ENCODE assay signal across 23 mouse cellular contexts in the genomic region with DNA sequence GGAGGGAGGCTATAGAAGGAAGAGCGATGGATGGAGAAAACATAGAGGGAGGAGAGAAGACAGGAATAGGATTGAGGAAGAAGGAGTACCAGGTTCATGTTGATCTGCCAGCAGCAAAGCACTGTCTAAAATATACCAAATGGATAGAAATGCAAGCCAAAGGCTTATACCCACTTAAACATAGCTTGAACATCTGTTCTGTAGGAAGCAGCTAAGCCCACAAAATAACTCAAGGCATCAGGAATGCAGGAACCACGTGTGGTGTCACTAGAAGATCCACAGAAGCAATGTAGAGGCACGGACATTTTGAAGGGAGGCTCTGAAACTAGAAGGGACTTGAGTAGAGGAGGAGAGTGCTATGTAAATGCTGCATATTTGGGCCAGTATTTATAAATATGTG.
DNase-seq lines count a peak whose midpoint lies in the region; ATAC-seq lines count a peak whose summit lies in the region.
"Had no signal": no experiment of that assay in that cellular context is flagged by ENCODE, and none has a peak within 500 bp of the region (broad histone marks: within the 10 kb centered on the region; RNA-seq: fewer than 3 reads in every experiment).

No protein-coding gene starts in this region.

- no peak overlapping the region for H3K27ac ChIP-seq in embryonic facial prominence, embryonic 14.5 days (replicated peaks; ENCODE audit: low read depth, low read length)
- no peak overlapping the region for H3K27ac ChIP-seq in embryonic facial prominence, embryonic 10.5 days (replicated peaks)
- H3K27ac ChIP-seq: embryonic facial prominence, embryonic 15.5 days; forebrain, embryonic 10.5 days; hindbrain, embryonic 10.5 days; hindbrain, embryonic 14.5 days had no signal

- H3K9ac ChIP-seq in embryonic facial prominence, embryonic 14.5 days (ENCODE audit: low read depth, low read length) = no peak overlapping the region
- H3K9ac ChIP-seq: embryonic facial prominence, embryonic 15.5 days; heart, embryonic 12.5 days; hindbrain, embryonic 14.5 days had no signal

- ATAC-seq in embryonic facial prominence, embryonic 14.5 days (ENCODE audit: low read depth) = no peak; the same call in 1 of the 2 replicates
- ATAC-seq: CD4-positive, CD25-positive, alpha-beta regulatory T cell, adult 4 months; forebrain, embryonic 14.5 days had no signal

- no peaks in the 10 kb centered on the region for H3K9me3 ChIP-seq in embryonic facial prominence, embryonic 14.5 days (ENCODE audit: control insufficient read depth, low read length)
- H3K9me3 ChIP-seq in embryonic facial prominence, embryonic 10.5 days = no peaks in the 10 kb centered on the region
- H3K9me3 ChIP-seq: embryonic facial prominence, embryonic 15.5 days; forebrain, embryonic 10.5 days; heart, embryonic 12.5 days; hindbrain, embryonic 10.5 days had no signal

- no peaks in the 10 kb centered on the region for H3K36me3 ChIP-seq in embryonic facial prominence, embryonic 14.5 days (ENCODE audit: control insufficient read depth, insufficient read depth, low read length)
- no peaks in the 10 kb centered on the region for H3K36me3 ChIP-seq in embryonic facial prominence, embryonic 10.5 days (replicated peaks)
- H3K36me3 ChIP-seq: embryonic facial prominence, embryonic 15.5 days; forebrain, embryonic 10.5 days; G1E; heart, embryonic 12.5 days; hindbrain, embryonic 10.5 days had no signal

- no peaks in the 10 kb centered on the region for H3K4me1 ChIP-seq in embryonic facial prominence, embryonic 14.5 days (ENCODE audit: control insufficient read depth, insufficient read depth, low read length)
- H3K4me1 ChIP-seq in embryonic facial prominence, embryonic 10.5 days = no peaks in the 10 kb centered on the region
- H3K4me1 ChIP-seq: embryonic facial prominence, embryonic 15.5 days; forebrain, embryonic 10.5 days; heart, embryonic 12.5 days; hindbrain, embryonic 10.5 days had no signal

- no peak overlapping the region for H3K4me2 ChIP-seq in embryonic facial prominence, embryonic 14.5 days (ENCODE audit: low read depth, low read length)
- H3K4me2 ChIP-seq: embryonic facial prominence, embryonic 15.5 days; heart, embryonic 12.5 days; hindbrain, embryonic 14.5 days had no signal

- peak; percentile 28 for DNase-seq in embryonic facial prominence, embryonic 14.5 days (ENCODE audit: low spot score)
- no peak for DNase-seq in embryonic facial prominence, embryonic 10.5 days (ENCODE audit: low spot score)
- DNase-seq in left cerebral cortex, adult 11 months (ENCODE audit: low spot score) = peak; percentile 31
- DNase-seq in left cerebral cortex, postnatal 4 days = no peak
- peak; percentile 37 to 41 for DNase-seq in left cerebral cortex, adult 9 months (ENCODE audit: low spot score in 2 of 2)
- peak; percentile 78 for DNase-seq in telencephalon, adult 2 months (ENCODE audit: low read depth, low spot score)
- no peak for DNase-seq in cerebellum, adult 11-12 months
- DNase-seq: adrenal gland, adult 8-10 months; adrenal gland, postnatal 36 days; B cell, adult 2 months; cerebellum, adult 18-20 months; cerebellum, adult 9-11 months; cerebellum, postnatal 36 days; gastrocnemius, postnatal 14 days had no signal

- 47% methylated on average over 3 of the region's 3 CpGs for WGBS in embryonic facial prominence, embryonic 14.5 days
- 69% methylated on average over 3 of the region's 3 CpGs for WGBS in embryonic facial prominence, embryonic 10.5 days

- no peaks in the 10 kb centered on the region for H3K27me3 ChIP-seq in embryonic facial prominence, embryonic 14.5 days (replicated peaks; ENCODE audit: control insufficient read depth, insufficient read depth, low read length)
- H3K27me3 ChIP-seq in embryonic facial prominence, embryonic 10.5 days (replicated peaks; ENCODE audit: low read depth, poor library complexity, severe bottlenecking) = no peaks in the 10 kb centered on the region
- H3K27me3 ChIP-seq: embryonic facial prominence, embryonic 15.5 days; heart, embryonic 12.5 days had no signal

- H3K4me3 ChIP-seq in embryonic facial prominence, embryonic 14.5 days (ENCODE audit: low read depth, low read length) = no peak overlapping the region
- H3K4me3 ChIP-seq in embryonic facial prominence, embryonic 10.5 days = no peak overlapping the region
- H3K4me3 ChIP-seq: embryonic facial prominence, embryonic 15.5 days; erythroblast, embryonic 14.5 days; forebrain, embryonic 10.5 days; heart, embryonic 12.5 days; hindbrain, embryonic 10.5 days had no signal

- intact Hi-C loops in left cerebral cortex, postnatal 4 days (cut with DNase I) = no loop called here

Comparison
In these comparisons a context has a peak if more than half of its experiments do, and no peak if none do; other contexts are left out.
1. DNase-seq: peak in embryonic facial prominence, embryonic 14.5 days (single experiment), left cerebral cortex, adult 11 months (single experiment), left cerebral cortex, adult 9 months (2 of 2) and telencephalon, adult 2 months (single experiment); none in embryonic facial prominence, embryonic 10.5 days (single experiment), left cerebral cortex, postnatal 4 days (single experiment) and cerebellum, adult 11-12 months (single experiment).